In genomic region chr4:141137740-141138139, GRCm38 (mm10) we compare ENCODE assay signal across 9 mouse cellular contexts. TPM values are rescaled to one million over a fixed set of nuclear protein-coding genes. Genes with fewer than 3 reads are reported as not detected.
DNase-seq lines count a peak whose midpoint lies in the region; ATAC-seq and TF ChIP-seq lines count a peak whose summit lies in the region.
"Not testable (repeated sequence)": the region's sequence is repeated elsewhere in the genome, so short reads cannot be mapped to it uniquely, and the experiment has no call there.
"Had no signal": no experiment of that assay in that cellular context is flagged by ENCODE, and none has a peak within 500 bp of the region (broad histone marks: within the 10 kb centered on the region; RNA-seq: fewer than 3 reads in every experiment).

No protein-coding gene starts in this region.

- ATAC-seq in embryonic facial prominence, embryonic 15.5 days (ENCODE audit: insufficient number of reproducible peaks, low FRiP score, low TSS enrichment, low read depth); heart, embryonic 12.5 days (ENCODE audit: insufficient number of reproducible peaks, low FRiP score); hindbrain, embryonic 16.5 days; kidney, postnatal 0 days (replicated peaks; ENCODE audit: low FRiP score, low read depth); liver, embryonic 13.5 days (ENCODE audit: low read depth): not testable (repeated sequence)

- peak overlapping the region; percentile 85 for H3K4me3 ChIP-seq in ES-Bruce4 (ENCODE audit: low read depth, low read length)
- not testable (repeated sequence) for H3K4me3 ChIP-seq in embryonic facial prominence, embryonic 15.5 days (replicated peaks); heart, embryonic 12.5 days; hindbrain, embryonic 16.5 days (ENCODE audit: low read length); kidney, postnatal 0 days (replicated peaks; ENCODE audit: low read depth, low read length)
- H3K4me3 ChIP-seq in liver, embryonic 13.5 days (replicated peaks), result peak overlapping the region; percentile 95
- H3K4me3 ChIP-seq in midbrain, embryonic 10.5 days, result peak overlapping the region; percentile 92

- H3K27me3 ChIP-seq in ES-Bruce4 (ENCODE audit: control insufficient read depth, insufficient read depth, low read length, poor library complexity, severe bottlenecking); embryonic facial prominence, embryonic 15.5 days; heart, embryonic 12.5 days (replicated peaks); hindbrain, embryonic 16.5 days (replicated peaks; ENCODE audit: control insufficient read depth, insufficient read depth, low read length); kidney, postnatal 0 days (ENCODE audit: insufficient read depth, low read length); liver, embryonic 13.5 days; midbrain, embryonic 10.5 days (ENCODE audit: low read depth, poor library complexity, severe bottlenecking); splenic B cell, adult 2 months (ENCODE audit: control insufficient read depth, insufficient read depth, low read length, poor library complexity, severe bottlenecking): not testable (repeated sequence)

- WGBS in embryonic facial prominence, embryonic 15.5 days, result 54% methylated on average over 3 of the region's 3 CpGs
- 83% methylated on average over 3 of the region's 3 CpGs for WGBS in heart, embryonic 12.5 days
- WGBS in hindbrain, embryonic 16.5 days, result 80% methylated on average over 1 of the region's 3 CpGs
- 50% methylated on average over 3 of the region's 3 CpGs for WGBS in kidney, postnatal 0 days
- WGBS in liver, embryonic 13.5 days (ENCODE audit: insufficient replicate concordance), result 56% methylated on average over 3 of the region's 3 CpGs
- 89% methylated on average over 3 of the region's 3 CpGs for WGBS in midbrain, embryonic 10.5 days

- peak overlapping the region; percentile 88; the same call in 1 of the 2 replicates for H3K4me2 ChIP-seq in embryonic facial prominence, embryonic 15.5 days (replicated peaks)
- H3K4me2 ChIP-seq in heart, embryonic 12.5 days, result peak overlapping the region; percentile 97
- peak overlapping the region; percentile 97 for H3K4me2 ChIP-seq in hindbrain, embryonic 16.5 days (ENCODE audit: low read length)
- H3K4me2 ChIP-seq in kidney, postnatal 0 days (ENCODE audit: low read length), result peak overlapping the region; percentile 84; the same call in 1 of the 2 replicates
- peak overlapping the region; percentile 97 for H3K4me2 ChIP-seq in liver, embryonic 13.5 days

- not testable (repeated sequence) for TF ChIP-seq EP300 in ES-Bruce4 (IDR thresholded peaks at IDR 0.05; ENCODE audit: insufficient read depth, low read depth, low read length)

- not testable (repeated sequence) for DNase-seq in kidney, postnatal 0 days (ENCODE audit: low spot score); liver, embryonic 13.5 days; midbrain, embryonic 10.5 days (ENCODE audit: low spot score)
- DNase-seq in splenic B cell, adult 2 months (ENCODE audit: low read depth, low spot score), result peak; percentile 65

- peak overlapping the region; percentile 88; the same call in 1 of the 2 replicates for H3K9ac ChIP-seq in ES-Bruce4 (ENCODE audit: low read depth, poor library complexity, severe bottlenecking)
- H3K9ac ChIP-seq in embryonic facial prominence, embryonic 15.5 days; heart, embryonic 12.5 days; hindbrain, embryonic 16.5 days (ENCODE audit: low read depth, low read length); kidney, postnatal 0 days (ENCODE audit: low read depth, low read length): not testable (repeated sequence)
- peak overlapping the region; percentile 34; the same call in 1 of the 2 replicates for H3K9ac ChIP-seq in liver, embryonic 13.5 days

- not testable (repeated sequence) for H3K4me1 ChIP-seq in ES-Bruce4 (ENCODE audit: control insufficient read depth, insufficient read depth, low read length)
- peaks cover 61% of the 10 kb centered on the region for H3K4me1 ChIP-seq in embryonic facial prominence, embryonic 15.5 days
- peaks cover 51% of the 10 kb centered on the region for H3K4me1 ChIP-seq in heart, embryonic 12.5 days (replicated peaks)
- H3K4me1 ChIP-seq in hindbrain, embryonic 16.5 days (ENCODE audit: control insufficient read depth, insufficient read depth, low read depth, low read length), result peaks cover 36% of the 10 kb centered on the region
- peaks cover 37% of the 10 kb centered on the region for H3K4me1 ChIP-seq in kidney, postnatal 0 days (replicated peaks; ENCODE audit: insufficient read depth, low read length)
- peaks cover 62% of the 10 kb centered on the region for H3K4me1 ChIP-seq in liver, embryonic 13.5 days (replicated peaks)
- H3K4me1 ChIP-seq in midbrain, embryonic 10.5 days, result peaks cover 57% of the 10 kb centered on the region

- not testable (repeated sequence) for TF ChIP-seq POLR2A in ES-Bruce4 (IDR thresholded peaks at IDR 0.05; ENCODE audit: insufficient read depth, low read length)

- H3K9me3 ChIP-seq in ES-Bruce4 (replicated peaks; ENCODE audit: control insufficient read depth, insufficient read depth, low read length, poor library complexity, severe bottlenecking); embryonic facial prominence, embryonic 15.5 days (replicated peaks); heart, embryonic 12.5 days (replicated peaks); hindbrain, embryonic 16.5 days (ENCODE audit: control insufficient read depth, low read length); kidney, postnatal 0 days (replicated peaks; ENCODE audit: low read length); liver, embryonic 13.5 days (replicated peaks); midbrain, embryonic 10.5 days (replicated peaks): not testable (repeated sequence)

- H3K36me3 ChIP-seq in ES-Bruce4 (ENCODE audit: control insufficient read depth, insufficient read depth, low read length, poor library complexity, severe bottlenecking); embryonic facial prominence, embryonic 15.5 days; heart, embryonic 12.5 days; hindbrain, embryonic 16.5 days (ENCODE audit: control insufficient read depth, insufficient read depth, low read length); kidney, postnatal 0 days (ENCODE audit: insufficient read depth, low read length); liver, embryonic 13.5 days; splenic B cell, adult 2 months (ENCODE audit: control insufficient read depth, insufficient read depth, low read length, poor library complexity, severe bottlenecking): not testable (repeated sequence)
- peaks cover 16% of the 10 kb centered on the region for H3K36me3 ChIP-seq in midbrain, embryonic 10.5 days

- not testable (repeated sequence) for H3K27ac ChIP-seq in ES-Bruce4 (ENCODE audit: insufficient read depth, low read length); heart, embryonic 12.5 days (ENCODE audit: poor library complexity, severe bottlenecking); hindbrain, embryonic 16.5 days (ENCODE audit: low read depth, low read length); midbrain, embryonic 10.5 days (replicated peaks)
- peak overlapping the region; percentile 98; the same call in 1 of the 2 replicates for H3K27ac ChIP-seq in embryonic facial prominence, embryonic 15.5 days (replicated peaks)
- peak overlapping the region; percentile 97; the same call in 1 of the 2 replicates for H3K27ac ChIP-seq in kidney, postnatal 0 days
- peak overlapping the region; percentile 9; the same call in 1 of the 2 replicates for H3K27ac ChIP-seq in liver, embryonic 13.5 days

- not testable (repeated sequence) for TF ChIP-seq CTCF in ES-Bruce4 (IDR thresholded peaks at IDR 0.05; ENCODE audit: low read depth, low read length)
- peak; percentile 39; the same call in 1 of the 2 replicates for TF ChIP-seq CTCF in kidney, postnatal 0 days (IDR thresholded peaks at IDR 0.05; ENCODE audit: low read depth)

RNA-seq across cellular contexts. Expression of gene Szrd1, which starts 1.8 kb away (rescaled TPM):
- polyA plus RNA-seq in ES-Bruce4 (2011; ENCODE audit: insufficient read depth, insufficient read length, low read depth, missing spikeins), result 122 and 136 TPM in 2 replicates
- 43.9 and 45.1 TPM in 2 replicates for polyA plus RNA-seq in embryonic facial prominence, embryonic 15.5 days (2015; fragmentation: Nextera tagmentation; extraction: Ambion mirVana)
- polyA plus RNA-seq in heart, embryonic 12.5 days (2016; fragmentation: Nextera tagmentation; extraction: Ambion mirVana), result 32.9 and 33.4 TPM in 2 replicates
- 22.4 and 23.9 TPM in 2 replicates for polyA plus RNA-seq in hindbrain, embryonic 16.5 days (2015; fragmentation: Nextera tagmentation; extraction: Ambion mirVana)
- 38.0 and 40.4 TPM in 2 replicates for polyA plus RNA-seq in kidney, postnatal 0 days (2015; fragmentation: Nextera tagmentation; extraction: Ambion mirVana)
- 21.2 and 22.5 TPM in 2 replicates for polyA plus RNA-seq in liver, embryonic 13.5 days (2015; fragmentation: Nextera tagmentation; extraction: Ambion mirVana)
- polyA plus RNA-seq in midbrain, embryonic 10.5 days (2016; fragmentation: Nextera tagmentation; extraction: Ambion mirVana), result 35.2 and 36.3 TPM in 2 replicates

RNA-seq across cellular contexts. Expression of gene Fbxo42, which starts 10.0 kb away (rescaled TPM):
- polyA plus RNA-seq in ES-Bruce4 (2011; ENCODE audit: insufficient read depth, insufficient read length, low read depth, missing spikeins), result 24.6 and 31.8 TPM in 2 replicates
- polyA plus RNA-seq in embryonic facial prominence, embryonic 15.5 days (2015; fragmentation: Nextera tagmentation; extraction: Ambion mirVana), result 23.7 and 25.8 TPM in 2 replicates
- 18.2 and 20.0 TPM in 2 replicates for polyA plus RNA-seq in heart, embryonic 12.5 days (2016; fragmentation: Nextera tagmentation; extraction: Ambion mirVana)
- polyA plus RNA-seq in hindbrain, embryonic 16.5 days (2015; fragmentation: Nextera tagmentation; extraction: Ambion mirVana), result 20.4 and 24.8 TPM in 2 replicates
- 14.6 and 16.1 TPM in 2 replicates for polyA plus RNA-seq in kidney, postnatal 0 days (2015; fragmentation: Nextera tagmentation; extraction: Ambion mirVana)
- polyA plus RNA-seq in liver, embryonic 13.5 days (2015; fragmentation: Nextera tagmentation; extraction: Ambion mirVana), result 13.9 and 14.2 TPM in 2 replicates
- polyA plus RNA-seq in midbrain, embryonic 10.5 days (2016; fragmentation: Nextera tagmentation; extraction: Ambion mirVana), result 24.2 and 25.3 TPM in 2 replicates

RNA-seq across cellular contexts. Expression of gene Spata21, which starts 49.6 kb away (rescaled TPM):
- 0.67 TPM in 1 of 2 replicates, not detected in the other for polyA plus RNA-seq in ES-Bruce4 (2011; ENCODE audit: insufficient read depth, insufficient read length, low read depth, missing spikeins)
- polyA plus RNA-seq in embryonic facial prominence, embryonic 15.5 days (2015; fragmentation: Nextera tagmentation; extraction: Ambion mirVana), result 0.20 and 0.28 TPM in 2 replicates
- polyA plus RNA-seq in heart, embryonic 12.5 days (2016; fragmentation: Nextera tagmentation; extraction: Ambion mirVana), result not detected in 2 replicates
- polyA plus RNA-seq in hindbrain, embryonic 16.5 days (2015; fragmentation: Nextera tagmentation; extraction: Ambion mirVana), result 0.60 and 1.0 TPM in 2 replicates
- polyA plus RNA-seq in kidney, postnatal 0 days (2015; fragmentation: Nextera tagmentation; extraction: Ambion mirVana), result 0.54 and 0.55 TPM in 2 replicates
- 0.13 TPM in 1 of 2 replicates, not detected in the other for polyA plus RNA-seq in liver, embryonic 13.5 days (2015; fragmentation: Nextera tagmentation; extraction: Ambion mirVana)
- polyA plus RNA-seq in midbrain, embryonic 10.5 days (2016; fragmentation: Nextera tagmentation; extraction: Ambion mirVana), result 0.05 and 0.20 TPM in 2 replicates
- polyA plus RNA-seq: neural tube, embryonic 11.5 days had no signal

RNA-seq across cellular contexts. Expression of gene Necap2, which starts 59.6 kb away (rescaled TPM):
- 27.7 and 34.6 TPM in 2 replicates for polyA plus RNA-seq in ES-Bruce4 (2011; ENCODE audit: insufficient read depth, insufficient read length, low read depth, missing spikeins)
- 88.0 and 93.4 TPM in 2 replicates for polyA plus RNA-seq in embryonic facial prominence, embryonic 15.5 days (2015; fragmentation: Nextera tagmentation; extraction: Ambion mirVana)
- polyA plus RNA-seq in heart, embryonic 12.5 days (2016; fragmentation: Nextera tagmentation; extraction: Ambion mirVana), result 43.2 and 44.3 TPM in 2 replicates
- 54.0 and 55.5 TPM in 2 replicates for polyA plus RNA-seq in hindbrain, embryonic 16.5 days (2015; fragmentation: Nextera tagmentation; extraction: Ambion mirVana)
- polyA plus RNA-seq in kidney, postnatal 0 days (2015; fragmentation: Nextera tagmentation; extraction: Ambion mirVana), result 87.6 and 93.1 TPM in 2 replicates
- polyA plus RNA-seq in liver, embryonic 13.5 days (2015; fragmentation: Nextera tagmentation; extraction: Ambion mirVana), result 119 TPM in 2 replicates
- polyA plus RNA-seq in midbrain, embryonic 10.5 days (2016; fragmentation: Nextera tagmentation; extraction: Ambion mirVana), result 54.8 TPM in 2 replicates
